Mouse (Mus musculus) hindbrain, embryonic 13.5 days (tissue): ENCODE data around the gene Gm47959. TPM values are rescaled to one million over a fixed set of nuclear protein-coding genes. Genes with fewer than 3 reads are reported as not detected.
"Not testable (repeated sequence)": the region's sequence is repeated elsewhere in the genome, so short reads cannot be mapped to it uniquely, and the experiment has no call there.

Experiments used
- ATAC-seq: fragments of 200-750 bp; cut with Nextera tagmentation; 2 replicates; pipeline ENCODE4 v1.8.0; 2017; ENCODE audit warnings: moderate TSS enrichment; ENCODE audit not compliant: low FRiP score
- H3K27ac ChIP-seq: fragments of 300-500 bp; sonication (generic); 2 replicates; pipeline ENCODE4 v1.5.1; 2015; ENCODE audit warnings: inconsistent platforms, mild to moderate bottlenecking, moderate library complexity
- H3K27me3 ChIP-seq: fragments of 300-500 bp; sonication (generic); 2 replicates; pipeline ENCODE4 v1.6.1; 2015; ENCODE audit warnings: mild to moderate bottlenecking, inconsistent platforms
- H3K36me3 ChIP-seq: fragments of 300-500 bp; sonication (generic); 2 replicates; pipeline ENCODE4 v1.6.1; 2015; ENCODE audit warnings: mild to moderate bottlenecking, inconsistent platforms
- H3K4me1 ChIP-seq: fragments of 300-500 bp; sonication (generic); replicated peaks from 2 replicates; pipeline ENCODE4 v1.6.1; 2015; ENCODE audit warnings: inconsistent platforms
- H3K4me2 ChIP-seq: fragments of 300-500 bp; sonication (generic); 2 replicates; pipeline ENCODE4 v1.6.1; 2015; ENCODE audit warnings: inconsistent platforms, mild to moderate bottlenecking, moderate library complexity
- H3K4me3 ChIP-seq: fragments of 300-500 bp; sonication (generic); 2 replicates; pipeline ENCODE4 v1.5.1; 2015; ENCODE audit warnings: mild to moderate bottlenecking, inconsistent platforms
- H3K9ac ChIP-seq: fragments of 300-500 bp; sonication (generic); 2 replicates; pipeline ENCODE4 v1.6.1; 2015; ENCODE audit warnings: mild to moderate bottlenecking, inconsistent platforms
- H3K9me3 ChIP-seq: fragments of 300-500 bp; sonication (generic); 2 replicates; pipeline ENCODE4 v1.6.1; 2016; ENCODE audit warnings: inconsistent platforms
- WGBS: fragments of 180-500 bp; shearing (Covaris S2); methylation state at CpG from one replicate; pipeline ENCODE4 v1.1.7; 2015; 5-methylcytosine and 5-hydroxymethylcytosine counted together
- polyA plus RNA-seq: library from polyadenylated mRNA; unstranded; fragments of >200 nt; fragmentation: Nextera tagmentation; extraction: Ambion mirVana; gene quantifications from 2 replicates; pipeline ENCODE4 v1.2.1, GENCODE M21; 2015

The Gm47959 gene
- not detected in 2 replicates for polyA plus RNA-seq

- H3K36me3 ChIP-seq, ATAC-seq, H3K4me1 ChIP-seq, H3K27me3 ChIP-seq, H3K9me3 ChIP-seq, H3K4me3 ChIP-seq, H3K4me2 ChIP-seq, H3K27ac ChIP-seq, H3K9ac ChIP-seq: not testable (repeated sequence)
- WGBS: 93% methylated on average over 9 of the region's 9 CpGs
Measured at GRCm38 (mm10) chr1:83000306-83000705, at the start of gene Gm47959. TSS of gene Gm47959 (plus strand) at chr1:83000548.

GRCm38 (mm10) chr1:82955913-82956312 lies 44.4 kb upstream of the Gm47959 start, which contains the start of gene Gm7544:
TSS of gene Gm7544 (minus strand) at chr1:82956013.
- H3K4me3 ChIP-seq, ATAC-seq, H3K27me3 ChIP-seq, H3K9me3 ChIP-seq, H3K36me3 ChIP-seq, H3K4me1 ChIP-seq, H3K4me2 ChIP-seq, H3K27ac ChIP-seq, H3K9ac ChIP-seq: not testable (repeated sequence)

GRCm38 (mm10) chr1:82959870-82960385 lies 40.4 kb upstream of the Gm47959 start, which contains the start of gene Gm47955:
TSS of gene Gm47955 (plus strand) at chr1:82960286.
- Histone ChIP-seq H3K4me3 (no peak within 1 kb of the TSS), H3K36me3 (no peaks in the 10 kb centered on the region), H3K27me3 (no peaks in the 10 kb centered on the region), H3K9me3 (no peaks in the 10 kb centered on the region), H3K27ac (no peak within 1 kb of the TSS), H3K4me1 (no peaks in the 10 kb centered on the region), H3K4me2 (no peak within 1 kb of the TSS), H3K9ac (no peak within 1 kb of the TSS)
- 93% methylated on average over 11 of the region's 11 CpGs for WGBS
- no peak for ATAC-seq

GRCm38 (mm10) chr1:82966413-82966812 lies 33.9 kb upstream of the Gm47959 start:
- Histone ChIP-seq H3K9me3 (no peaks in the 10 kb centered on the region), H3K9ac (no peak overlapping the region), H3K27ac (no peak overlapping the region), H3K4me1 (peaks cover 4% of the 10 kb centered on the region; the same call in 1 of the 2 replicates), H3K27me3 (no peaks in the 10 kb centered on the region), H3K4me3 (no peak overlapping the region), H3K36me3 (no peaks in the 10 kb centered on the region), H3K4me2 (no peak overlapping the region)
- 46% methylated on average over 3 of the region's 3 CpGs for WGBS
- ATAC-seq: peak; percentile 46; the same call in 1 of the 2 replicates

- Histone ChIP-seq H3K4me3 (no peak overlapping the region), H3K9ac (no peak overlapping the region), H3K36me3 (no peaks in the 10 kb centered on the region), H3K4me1 (no peaks in the 10 kb centered on the region), H3K9me3 (no peaks in the 10 kb centered on the region), H3K27me3 (no peaks in the 10 kb centered on the region), H3K4me2 (no peak overlapping the region), H3K27ac (no peak overlapping the region)
- WGBS: 71% methylated on average over 4 of the region's 4 CpGs
- no peak for ATAC-seq
Measured at GRCm38 (mm10) chr1:82972046-82972445, 28.3 kb upstream of the Gm47959 start.

- WGBS: 80% methylated on average over 1 of the region's 1 CpGs
- Histone ChIP-seq H3K27ac (no peak overlapping the region), H3K9me3 (no peaks in the 10 kb centered on the region)
Measured at GRCm38 (mm10) chr1:82973244-82973643, 27.1 kb upstream of the Gm47959 start.

GRCm38 (mm10) chr1:82973901-82974300 lies 26.4 kb upstream of the Gm47959 start:
- H3K4me2 ChIP-seq: no peak overlapping the region
- WGBS: 71% methylated on average over 6 of the region's 6 CpGs
- H3K4me3 ChIP-seq: no peak overlapping the region
- no peak overlapping the region for H3K9ac ChIP-seq
- H3K36me3 ChIP-seq: no peaks in the 10 kb centered on the region
- no peaks in the 10 kb centered on the region for H3K4me1 ChIP-seq
- H3K27ac ChIP-seq: no peak overlapping the region
- no peak for ATAC-seq
- H3K9me3 ChIP-seq: no peaks in the 10 kb centered on the region
- no peaks in the 10 kb centered on the region for H3K27me3 ChIP-seq

More at GRCm38 (mm10) chr1:82973244-82973643, 27.1 kb upstream of the Gm47959 start:
- Histone ChIP-seq H3K4me3 (no peak overlapping the region), H3K9ac (no peak overlapping the region), H3K4me1 (no peaks in the 10 kb centered on the region), H3K4me2 (no peak overlapping the region), H3K36me3 (no peaks in the 10 kb centered on the region), H3K27me3 (no peaks in the 10 kb centered on the region)
- ATAC-seq: no peak

GRCm38 (mm10) chr1:82974342-82974741 lies 26.0 kb upstream of the Gm47959 start:
- Histone ChIP-seq H3K27me3 (no peaks in the 10 kb centered on the region), H3K4me1 (no peaks in the 10 kb centered on the region), H3K36me3 (no peaks in the 10 kb centered on the region), H3K9ac (no peak overlapping the region), H3K27ac (no peak overlapping the region), H3K4me3 (no peak overlapping the region), H3K9me3 (no peaks in the 10 kb centered on the region), H3K4me2 (no peak overlapping the region)
- 93% methylated on average over 9 of the region's 9 CpGs for WGBS
- no peak for ATAC-seq

GRCm38 (mm10) chr1:82975750-82976149 lies 24.6 kb upstream of the Gm47959 start:
- Histone ChIP-seq H3K4me2 (no peak overlapping the region), H3K4me1 (no peaks in the 10 kb centered on the region), H3K4me3 (no peak overlapping the region), H3K9me3 (no peaks in the 10 kb centered on the region), H3K9ac (no peak overlapping the region), H3K36me3 (no peaks in the 10 kb centered on the region), H3K27ac (no peak overlapping the region), H3K27me3 (no peaks in the 10 kb centered on the region)
- ATAC-seq: no peak
- WGBS: 92% methylated on average over 5 of the region's 5 CpGs

- H3K4me3 ChIP-seq: no peak overlapping the region
- H3K27ac ChIP-seq: no peak overlapping the region
- no peak overlapping the region for H3K9ac ChIP-seq
- ATAC-seq: no peak
- H3K27me3 ChIP-seq: no peaks in the 10 kb centered on the region
- H3K36me3 ChIP-seq: no peaks in the 10 kb centered on the region
- H3K9me3 ChIP-seq: no peaks in the 10 kb centered on the region
- no peak overlapping the region for H3K4me2 ChIP-seq
- no peaks in the 10 kb centered on the region for H3K4me1 ChIP-seq
Measured at GRCm38 (mm10) chr1:82977840-82978239, 22.5 kb upstream of the Gm47959 start.

- ATAC-seq: no peak
- Histone ChIP-seq H3K4me3 (no peak overlapping the region), H3K27me3 (no peaks in the 10 kb centered on the region), H3K36me3 (no peaks in the 10 kb centered on the region), H3K4me2 (no peak overlapping the region), H3K27ac (no peak overlapping the region), H3K9ac (no peak overlapping the region), H3K4me1 (no peaks in the 10 kb centered on the region), H3K9me3 (peaks cover 7% of the 10 kb centered on the region)
- 93% methylated on average over 6 of the region's 6 CpGs for WGBS
Measured at GRCm38 (mm10) chr1:82986738-82987137, 13.6 kb upstream of the Gm47959 start.

- H3K4me3 ChIP-seq: no peak overlapping the region
- no peaks in the 10 kb centered on the region for H3K36me3 ChIP-seq
- no peak overlapping the region for H3K27ac ChIP-seq
- H3K4me1 ChIP-seq: no peaks in the 10 kb centered on the region
- no peaks in the 10 kb centered on the region for H3K27me3 ChIP-seq
- H3K4me2 ChIP-seq: no peak overlapping the region
- ATAC-seq: peak; percentile 69
- H3K9ac ChIP-seq: no peak overlapping the region
- peaks cover 7% of the 10 kb centered on the region for H3K9me3 ChIP-seq
- 39% methylated on average over 4 of the region's 4 CpGs for WGBS
Measured at GRCm38 (mm10) chr1:82987530-82988198, 12.7 kb upstream of the Gm47959 start.

GRCm38 (mm10) chr1:82991062-82991461 lies 9.3 kb upstream of the Gm47959 start:
- no peak overlapping the region for H3K4me3 ChIP-seq
- no peak overlapping the region for H3K4me2 ChIP-seq
- H3K27ac ChIP-seq: no peak overlapping the region
- no peaks in the 10 kb centered on the region for H3K27me3 ChIP-seq
- 75% methylated on average over 4 of the region's 4 CpGs for WGBS
- no peaks in the 10 kb centered on the region for H3K36me3 ChIP-seq
- no peak overlapping the region for H3K9ac ChIP-seq
- no peaks in the 10 kb centered on the region for H3K9me3 ChIP-seq
- no peak for ATAC-seq
- no peaks in the 10 kb centered on the region for H3K4me1 ChIP-seq
